ENCODE assay signal across 8 mouse cellular contexts in genomic region chr1:130508030-130508956, GRCm38 (mm10). TPM values are rescaled to one million over a fixed set of nuclear protein-coding genes. Genes with fewer than 3 reads are reported as not detected.
DNase-seq lines count a peak whose midpoint lies in the region; ATAC-seq lines count a peak whose summit lies in the region.
"Had no signal": no experiment of that assay in that cellular context is flagged by ENCODE, and none has a peak within 500 bp of the region (broad histone marks: within the 10 kb centered on the region; RNA-seq: fewer than 3 reads in every experiment).

No protein-coding gene starts in this region.

- peak overlapping the region; percentile 66 for H3K27ac ChIP-seq in stomach, embryonic 15.5 days

- H3K4me3 ChIP-seq in megakaryocyte, embryonic 14.5 days (replicated peaks), result peak overlapping the region; percentile 84
- H3K4me3 ChIP-seq in stomach, embryonic 15.5 days (replicated peaks), result no peak overlapping the region

- peaks cover 28% of the 10 kb centered on the region for H3K36me3 ChIP-seq in megakaryocyte, embryonic 14.5 days (replicated peaks; ENCODE audit: low read length)
- H3K36me3 ChIP-seq in stomach, embryonic 15.5 days, result no peaks in the 10 kb centered on the region

- peaks cover 7% of the 10 kb centered on the region; the same call in 1 of the 2 replicates for H3K9me3 ChIP-seq in megakaryocyte, embryonic 14.5 days
- no peaks in the 10 kb centered on the region for H3K9me3 ChIP-seq in stomach, embryonic 15.5 days

- ATAC-seq in megakaryocyte, adult 5-6 weeks (ENCODE audit: poor library complexity, severe bottlenecking), result no peak
- peak; percentile 93 for ATAC-seq in inflammation-experienced regulatory T-cells, adult 6 months
- peak; percentile 25; the same call in 1 of the 2 replicates for ATAC-seq in stomach, embryonic 15.5 days (ENCODE audit: insufficient read depth, low FRiP score, low read depth)

- WGBS in stomach, embryonic 15.5 days, result 54% methylated on average over 6 of the region's 6 CpGs

- H3K4me2 ChIP-seq in stomach, embryonic 15.5 days, result no peak overlapping the region

- no peaks in the 10 kb centered on the region for H3K27me3 ChIP-seq in megakaryocyte, embryonic 14.5 days (replicated peaks)
- no peaks in the 10 kb centered on the region for H3K27me3 ChIP-seq in stomach, embryonic 15.5 days (replicated peaks)

- H3K9ac ChIP-seq in stomach, embryonic 15.5 days, result no peak overlapping the region

- DNase-seq in c-Kit-positive CD71-positive TER-119-negative erythroid progenitor cells, embryonic 14.5 days (ENCODE audit: low read depth), result peak; percentile 50
- no peak for DNase-seq in spleen, postnatal 14 days (ENCODE audit: low spot score in 2 of 2)
- no peak for DNase-seq in layer of hippocampus, postnatal 25 days (ENCODE audit: extremely low spot score in 1 of 2, low spot score in 1 of 2)
- DNase-seq: thymus, adult 2 months had no signal

- peaks cover 74% of the 10 kb centered on the region for H3K4me1 ChIP-seq in megakaryocyte, embryonic 14.5 days
- peaks cover 13% of the 10 kb centered on the region for H3K4me1 ChIP-seq in stomach, embryonic 15.5 days

RNA-seq across cellular contexts. Expression of gene Cd55, which starts 45.7 kb away (rescaled TPM):
- 7.2 and 24.3 TPM in 2 replicates for polyA plus RNA-seq in megakaryocyte, embryonic 14.5 days (2012; ENCODE audit: insufficient read depth, low replicate concordance)
- total RNA-seq in megakaryocyte, adult 5-6 weeks (2015), result 24.5 and 27.1 TPM in 2 replicates
- 11.6 and 12.2 TPM in 2 replicates for total RNA-seq in megakaryocyte, adult 5-6 weeks (2017)
- polyA plus RNA-seq in inflammation-experienced regulatory T-cells, adult 6 months (2017; shearing (Covaris generic)), result 10 to 100 TPM; 22.5 to 38.6 (median 31.5) TPM
- 43.4 TPM in 2 replicates for polyA plus RNA-seq in stomach, embryonic 15.5 days (2015; fragmentation: Nextera tagmentation; extraction: Ambion mirVana)
- 1 to 10 TPM; 6.6 to 7.4 TPM for total RNA-seq in layer of hippocampus, postnatal 25 days (2021)
